Mouse (Mus musculus) left cerebral cortex, postnatal 10 days (tissue): ENCODE measurements around the gene Mrpl32. TPM values are rescaled to one million over a fixed set of nuclear protein-coding genes. Genes with fewer than 3 reads are reported as not detected.
A peak's percentile ranks its signal among the peaks of the same experiment; 100 is the strongest.

ENCODE experiments used
- DNase-seq, 2 experiments: peaks; one replicate each; pipeline ENCODE4 v3.0.0; 2021 to 2022; ENCODE audit warnings: low spot score in 2 of 2, mixed read lengths in 1 of 2; ENCODE audit errors: extremely low spot score in 1 of 2
- intact Hi-C: fragments of 180-260 bp; cut with DNase I; formaldehyde crosslinking; loops from one replicate; pipeline ENCODE4 v1.15.1; 2025
- total RNA-seq, 2 experiments: library from RNA; stranded (reverse); gene quantifications; 2 replicates each; pipeline ENCODE4 v1.2.3; 2021

The Mrpl32 gene
- total RNA-seq = 10 to 100 TPM; 28.6 to 30.5 TPM

DNA sequence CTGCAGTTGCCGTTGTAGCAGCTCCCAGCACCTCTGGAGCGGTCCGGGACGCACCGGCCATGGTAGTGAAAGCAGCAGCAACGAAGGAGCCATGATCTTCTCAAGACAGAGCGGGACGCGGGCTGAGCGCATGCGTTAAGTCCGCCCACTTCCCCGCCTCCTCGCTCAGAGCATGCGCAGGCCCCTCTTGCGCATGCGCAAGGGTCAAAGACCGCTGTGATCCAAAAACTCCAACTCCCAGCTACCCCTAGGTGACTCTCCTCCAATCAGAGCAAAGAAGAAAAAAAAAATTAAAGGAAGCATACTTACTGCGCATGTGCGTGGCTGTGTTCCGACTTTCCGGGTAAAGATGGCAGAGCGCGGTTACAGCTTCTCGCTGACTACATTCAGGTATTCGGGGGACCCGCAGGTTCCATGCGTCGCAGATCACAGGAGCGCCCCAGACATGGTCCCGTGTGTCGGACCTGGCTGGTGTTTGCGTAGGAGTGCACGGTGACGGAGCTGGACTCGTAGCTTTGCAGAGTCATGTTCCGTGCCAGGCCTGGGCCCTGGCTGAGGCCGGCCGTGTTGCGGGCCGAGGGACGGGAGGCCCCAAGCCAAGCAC lies at the start of gene Mrpl32, which contains the start of gene Psma2:
Gene Mrpl32, minus strand, starts transcription at position 240 of the 604 bp plus-strand sequence.
Gene Psma2, plus strand, starts transcription at position 315 of the 604 bp plus-strand sequence.
- DNase-seq = peak; percentile 97 to 98
- intact Hi-C loops = loop anchor here (10.0 kb wide), 1 partner anchor 548 kb away; the partner anchor contains the start of genes Arid4b and Ggps1

- intact Hi-C loops = loop anchor here (5.0 kb wide), 1 partner anchor 1108 kb away; no protein-coding TSS in a partner anchor
- DNase-seq = peak in 1 of 2 experiments; percentile 26
These were observed 36.3 kb upstream of the Mrpl32 start for GRCm38 (mm10) chr13:14649301-14649700.

DNA sequence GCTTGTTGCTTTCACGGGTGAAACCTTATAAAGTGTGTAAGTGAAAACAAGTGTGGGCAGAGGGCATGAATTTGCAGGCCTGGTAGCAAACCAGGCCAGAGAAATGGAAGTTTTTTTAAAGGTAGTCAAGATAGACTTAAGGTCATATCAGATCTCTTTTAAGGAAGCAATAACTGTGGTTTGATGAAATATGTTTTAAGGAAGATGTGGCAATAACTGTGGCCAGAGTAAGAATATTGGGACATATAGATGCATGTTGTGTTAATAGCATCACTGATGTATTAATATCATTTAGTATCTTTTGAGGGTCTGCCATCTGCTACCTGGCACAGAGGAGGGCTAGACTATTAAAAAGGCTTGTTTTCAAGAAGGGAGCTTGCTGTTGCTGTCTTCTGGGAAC lies 27.0 kb upstream of the Mrpl32 start:
- intact Hi-C loops = no loop called here
- no peak for DNase-seq

DNA sequence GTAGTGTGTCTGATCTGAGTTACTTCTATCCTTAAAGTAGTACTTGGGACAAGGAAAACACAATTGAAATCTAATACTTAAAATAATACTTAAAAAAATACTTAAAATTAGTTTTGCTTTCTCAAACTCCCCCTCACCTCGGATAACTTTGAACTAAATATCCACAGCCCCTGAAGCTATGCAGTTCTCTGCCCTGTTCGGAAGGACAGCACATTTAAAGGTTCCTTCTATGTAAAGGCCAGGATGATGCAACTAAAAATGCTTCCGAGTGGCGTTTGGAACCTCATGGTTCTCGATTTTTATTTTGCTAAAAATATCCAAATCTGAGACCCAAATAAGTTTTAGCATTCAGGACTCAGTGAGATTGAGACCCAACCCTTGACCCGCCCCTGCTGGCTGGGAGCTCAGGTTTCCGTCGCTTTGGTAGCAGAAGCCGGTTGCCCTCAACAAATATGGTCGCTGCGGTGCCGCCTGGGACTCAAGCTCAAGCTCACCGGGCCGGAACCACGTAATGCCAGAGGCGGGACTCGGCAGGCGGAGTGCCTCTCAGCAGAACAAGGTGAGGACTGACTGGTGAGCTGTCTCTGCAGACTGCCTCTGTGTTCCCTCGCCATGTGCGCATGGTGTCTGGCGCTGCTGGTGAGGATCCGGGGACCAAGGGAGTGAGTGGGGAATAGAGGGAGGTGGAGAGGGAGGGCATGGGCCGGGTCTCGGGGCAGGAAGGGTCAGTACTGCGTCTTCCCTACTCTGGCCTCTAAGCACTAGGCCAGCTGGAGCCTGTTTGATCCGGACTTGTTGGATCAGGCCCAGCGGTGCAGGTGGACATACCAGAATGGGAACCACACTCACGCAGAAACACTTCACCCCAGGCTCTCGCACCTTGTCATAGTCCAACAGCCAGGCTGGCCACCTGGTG lies 17.0 kb upstream of the Mrpl32 start, which contains the start of gene AW209491:
Gene AW209491, plus strand, starts transcription at position 429 of the 916 bp plus-strand sequence.
- intact Hi-C loops = loop anchor here (10.0 kb wide), 1 partner anchor 315 kb away; no protein-coding TSS in a partner anchor
- peak; percentile 94 to 96 for DNase-seq

DNA sequence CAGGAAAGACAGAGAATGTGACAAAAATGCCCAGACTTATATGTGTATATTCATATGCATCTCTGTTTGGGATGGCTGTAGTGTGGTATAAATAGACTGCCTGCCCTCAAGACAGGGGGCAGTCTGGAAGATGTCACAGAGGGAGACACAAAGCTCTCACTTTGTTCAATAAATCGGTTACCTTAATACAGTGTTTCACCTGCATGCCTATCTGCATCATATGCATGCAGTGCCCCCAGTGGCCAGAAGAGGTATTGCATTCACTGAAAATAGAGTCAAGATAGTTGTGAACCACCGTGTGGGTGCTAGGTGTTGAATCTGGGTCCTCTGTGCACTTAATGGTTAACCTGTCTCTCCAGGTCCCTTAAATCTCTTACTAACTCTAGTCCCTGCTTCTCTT lies 5.8 kb upstream of the Mrpl32 start:
- peak; percentile 43 to 65 for DNase-seq
- intact Hi-C loops = loop anchor here (10.0 kb wide), 1 partner anchor 554 kb away; the partner anchor contains the start of genes Arid4b and Ggps1

GRCm38 (mm10) chr13:14613553-14613952 lies 588 bp upstream of the Mrpl32 start:
- DNase-seq = no peak
- intact Hi-C loops = loop anchor here (10.0 kb wide), 1 partner anchor 549 kb away; the partner anchor contains the start of genes Arid4b and Ggps1

- intact Hi-C loops = loop anchor here (10.0 kb wide), 1 partner anchor 548 kb away; the partner anchor contains the start of genes Arid4b and Ggps1
- no peak for DNase-seq
These were observed 502 bp downstream of the Mrpl32 start for GRCm38 (mm10) chr13:14612463-14612862.

DNA sequence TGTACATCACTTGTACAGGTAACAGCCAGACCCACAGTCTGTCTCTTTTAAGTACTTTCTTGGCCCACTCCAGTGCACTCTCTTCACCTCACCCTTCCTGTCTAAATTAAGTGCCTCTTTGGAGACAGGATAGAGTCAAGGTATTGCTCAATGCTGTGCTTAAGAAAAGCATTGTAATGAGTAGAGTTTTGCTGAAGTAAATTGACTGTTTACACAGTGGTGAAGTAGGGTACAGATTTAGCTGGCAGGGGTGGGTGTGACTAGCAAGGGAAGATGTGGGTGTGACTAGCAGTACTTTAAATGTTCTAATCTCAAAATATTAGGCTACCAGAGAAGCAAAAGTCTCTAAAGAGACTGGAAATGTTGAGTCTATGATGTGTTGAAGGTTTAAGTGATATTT lies 5.3 kb downstream of the Mrpl32 start:
- intact Hi-C loops = no loop called here

GRCm38 (mm10) chr13:14602744-14603143 lies 10.2 kb downstream of the Mrpl32 start:
- DNase-seq = no peak
- intact Hi-C loops = no loop called here

More for the DNA sequence above, 5.3 kb downstream of the Mrpl32 start:
- no peak for DNase-seq

- intact Hi-C loops = no loop called here
- DNase-seq = no peak
These were observed 32.6 kb downstream of the Mrpl32 start for GRCm38 (mm10) chr13:14580392-14580791.

- intact Hi-C loops = no loop called here
- DNase-seq = no peak
These were observed 38.8 kb downstream of the Mrpl32 start for GRCm38 (mm10) chr13:14574128-14574527.

DNA sequence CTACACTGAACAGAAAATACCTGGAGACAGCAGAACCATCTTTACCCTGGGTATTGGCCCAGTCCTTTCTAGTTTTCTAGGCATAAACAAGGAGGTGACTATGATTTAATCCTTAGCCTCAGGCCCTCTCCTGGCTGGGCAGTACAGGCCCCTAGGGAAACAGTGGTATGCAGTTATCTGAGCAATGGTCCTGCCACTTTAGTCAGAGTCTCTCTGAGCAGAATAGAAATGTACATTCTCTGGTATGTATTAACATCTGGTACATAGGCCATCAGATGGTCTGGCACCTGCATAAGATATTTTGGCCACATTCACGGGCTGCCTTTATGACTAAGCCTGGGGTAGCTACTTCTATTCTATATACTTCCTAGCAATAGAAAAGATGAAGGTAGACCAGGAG lies 51.6 kb downstream of the Mrpl32 start:
- intact Hi-C loops = no loop called here
- no peak for DNase-seq

Other genes starting within 250 kb of the Mrpl32 start
- 100 to 1,000 TPM; 143 to 159 TPM for gene Hecw1, start 89.9 kb downstream of the Mrpl32 start, total RNA-seq
- 10 to 100 TPM; 66.0 to 66.7 TPM for gene Psma2, start 75 bp upstream of the Mrpl32 start, total RNA-seq
- 10 to 100 TPM; 20.2 to 21.1 TPM for gene AW209491, start 17.0 kb upstream of the Mrpl32 start, total RNA-seq